Mouse (Mus musculus): ENCODE results near the gene Etv1. TPM values are rescaled to one million over a fixed set of nuclear protein-coding genes. Genes with fewer than 3 reads are reported as not detected.

Gene Etv1
- total RNA-seq, 2 experiments from 2014 or later: 8.2 to 9.4 TPM

GRCm38 (mm10) chr12:38906314-38906713 is 127.1 kb downstream of the Etv1 start:
- DNase-seq: no peak
- intact Hi-C loops (cut with DNase I): no loop called here

GRCm38 (mm10) chr12:38906812-38907211 is 127.6 kb downstream of the Etv1 start:
- peak in 1 of 2 experiments; percentile 6 for DNase-seq
- intact Hi-C loops (cut with DNase I): no loop called here

- no peak for DNase-seq
- intact Hi-C loops (cut with DNase I): loop anchor here (2.0 kb wide), 1 partner anchor 14 kb away; no protein-coding TSS in a partner anchor
These were observed 129.8 kb downstream of the Etv1 start for GRCm38 (mm10) chr12:38908947-38909346.

Measured in heart, postnatal 36 days (tissue).